Mouse (Mus musculus) T-cell, adult 66 days (primary cell): Measurements from ENCODE around the gene Slc25a44. TPM values are rescaled to one million over a fixed set of nuclear protein-coding genes. Genes with fewer than 3 reads are reported as not detected.

Experiments used
- total RNA-seq, 2 experiments: library from RNA; stranded (reverse); gene quantifications; 3 replicates in 1 of 2; 4 replicates in 1 of 2; pipeline ENCODE4 v1.2.4; 2023

The Slc25a44 gene
- 10 to 100 TPM; 15.6 to 16.2 TPM for total RNA-seq

DNA sequence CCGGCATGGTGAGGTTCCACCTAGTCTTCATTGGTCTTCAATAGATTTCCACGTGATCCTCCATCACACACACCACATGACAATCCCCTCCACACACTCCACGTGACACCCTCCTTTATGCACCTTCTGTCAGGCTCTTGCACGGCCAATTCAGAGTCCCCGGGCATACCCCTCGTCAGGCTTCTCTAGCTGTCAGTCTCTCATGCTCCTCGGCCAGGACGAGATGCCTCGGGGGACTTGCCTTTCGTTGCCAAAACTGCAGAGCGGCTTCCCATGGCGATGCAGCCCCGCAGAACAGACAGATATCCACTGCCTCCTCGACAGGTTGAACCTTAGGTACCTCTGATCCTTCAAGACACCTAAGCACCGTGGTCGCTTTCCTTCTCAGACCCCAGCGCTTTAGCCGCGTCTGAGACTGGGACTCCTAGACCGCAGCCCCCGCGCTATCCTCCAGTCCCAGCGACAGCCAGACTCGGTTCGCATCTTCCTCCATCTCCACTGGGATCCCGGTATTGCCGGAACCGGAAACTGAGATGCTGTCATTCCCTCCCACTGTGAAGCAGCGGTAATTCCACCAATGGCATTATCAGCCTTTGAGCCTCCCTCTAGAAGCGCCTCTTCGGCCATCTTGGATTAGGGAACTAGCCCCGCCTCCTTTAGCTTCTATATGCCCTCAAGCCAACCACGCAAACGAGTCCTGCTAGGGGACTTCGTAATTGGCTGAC, at the start of gene Slc25a44:
Gene Slc25a44, minus strand, starts transcription at position 535 of the 725 bp plus-strand sequence.

DNA sequence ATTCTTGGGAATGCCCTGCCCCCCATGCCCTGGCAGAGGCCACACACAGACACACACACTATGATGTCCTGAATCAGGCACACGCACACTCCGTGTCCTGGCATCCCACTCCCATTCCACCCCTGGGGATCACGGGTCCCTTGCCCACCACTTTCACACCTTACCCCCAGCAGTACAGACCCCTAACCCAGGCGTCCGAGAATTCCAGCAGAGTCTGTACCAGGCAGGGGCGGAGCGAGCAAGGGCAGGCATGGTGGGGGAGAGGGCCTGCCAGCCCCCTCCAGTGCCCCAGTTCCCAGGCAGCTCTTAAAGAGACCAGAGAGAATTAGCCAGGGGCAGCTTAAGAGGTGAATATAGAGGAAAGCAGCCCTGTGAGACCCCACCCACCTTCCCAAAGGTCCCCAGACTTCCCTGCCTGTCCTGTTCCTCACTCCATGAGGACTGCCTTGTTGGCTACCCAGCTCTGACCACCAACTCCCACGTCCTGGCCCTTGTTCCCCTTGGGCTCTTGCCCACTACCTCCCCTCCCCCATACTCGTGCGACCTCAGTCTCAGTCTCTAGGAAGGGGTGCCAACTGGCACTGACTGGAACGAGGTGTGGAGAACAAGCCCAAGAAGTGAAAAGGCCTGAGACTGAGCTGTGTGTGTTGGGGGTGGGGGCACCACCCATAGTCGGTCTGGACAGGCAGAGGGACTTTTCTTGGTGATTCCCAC, 36.2 kb upstream of the Slc25a44 start, which contains the start of gene Sema4a:
Gene Sema4a, minus strand, starts transcription at position 200 of the 714 bp plus-strand sequence.

DNA sequence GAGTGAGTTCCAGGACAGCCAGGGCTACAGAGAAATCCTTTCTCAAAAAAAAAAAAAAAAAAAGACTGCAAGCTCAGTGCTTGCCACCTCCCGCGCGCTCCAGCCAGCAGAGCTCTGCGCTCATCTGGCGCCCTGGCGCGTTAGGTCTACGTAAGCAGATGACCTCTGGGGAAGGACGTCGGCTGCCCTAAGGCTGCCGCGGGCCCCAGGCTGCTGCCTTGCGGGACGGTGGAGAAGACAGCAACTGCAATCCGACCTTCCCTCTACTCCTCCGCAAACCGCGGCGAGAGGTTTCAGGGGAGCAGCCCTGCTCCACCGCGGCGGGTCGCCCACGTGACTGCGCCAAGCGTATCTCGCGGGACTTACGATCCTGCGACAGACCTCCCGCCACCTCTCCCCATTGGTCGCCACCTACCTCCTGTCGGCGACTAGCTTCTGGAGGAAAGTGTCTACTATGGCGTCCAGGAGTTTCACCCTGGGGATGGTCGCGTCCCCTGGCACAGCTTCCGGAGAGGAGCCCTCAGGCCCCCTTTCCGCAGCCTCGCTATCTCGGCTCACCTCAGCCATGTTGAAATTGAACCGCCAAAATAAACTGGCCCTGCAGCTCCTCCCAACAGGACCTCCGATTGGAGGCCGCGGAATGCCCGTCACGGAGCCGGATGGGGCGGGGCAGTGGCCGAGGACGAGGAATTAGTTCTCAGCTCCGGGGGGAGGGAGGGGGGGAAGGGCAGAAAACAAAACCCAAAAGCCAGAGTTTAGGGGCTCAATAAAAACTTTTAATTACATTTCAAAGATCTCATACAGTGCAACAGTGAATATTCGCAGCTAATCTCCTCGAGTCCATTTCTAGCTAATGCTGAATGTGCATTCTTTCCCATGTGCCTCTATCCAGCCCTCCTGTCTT, 14.9 kb downstream of the Slc25a44 start, which contains the start of gene Pmf1:
Gene Pmf1, minus strand, starts transcription at position 591 of the 904 bp plus-strand sequence.

DNA sequence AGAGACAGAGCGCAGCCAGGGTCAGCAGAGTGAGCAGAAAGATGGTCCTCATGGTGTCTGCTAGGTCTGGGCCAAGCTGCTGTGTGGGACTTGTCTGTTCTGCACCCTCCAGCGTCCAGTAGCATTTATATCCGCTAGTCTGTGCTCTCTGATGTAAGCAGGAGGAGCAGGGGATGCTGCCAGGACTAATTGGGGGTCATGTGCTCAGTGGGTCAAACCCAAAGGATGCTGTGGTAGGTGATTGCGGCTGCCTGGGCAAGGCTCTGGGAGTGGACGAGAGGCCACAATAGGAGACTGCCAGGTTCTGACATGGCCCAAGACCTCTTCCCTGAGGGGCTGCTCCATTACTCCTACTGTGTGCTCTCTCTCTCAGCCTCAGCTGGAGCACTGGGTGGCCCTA, 40.6 kb downstream of the Slc25a44 start, which contains the start of gene Bglap:
Gene Bglap, minus strand, starts transcription at position 101 of the 400 bp plus-strand sequence.

DNA sequence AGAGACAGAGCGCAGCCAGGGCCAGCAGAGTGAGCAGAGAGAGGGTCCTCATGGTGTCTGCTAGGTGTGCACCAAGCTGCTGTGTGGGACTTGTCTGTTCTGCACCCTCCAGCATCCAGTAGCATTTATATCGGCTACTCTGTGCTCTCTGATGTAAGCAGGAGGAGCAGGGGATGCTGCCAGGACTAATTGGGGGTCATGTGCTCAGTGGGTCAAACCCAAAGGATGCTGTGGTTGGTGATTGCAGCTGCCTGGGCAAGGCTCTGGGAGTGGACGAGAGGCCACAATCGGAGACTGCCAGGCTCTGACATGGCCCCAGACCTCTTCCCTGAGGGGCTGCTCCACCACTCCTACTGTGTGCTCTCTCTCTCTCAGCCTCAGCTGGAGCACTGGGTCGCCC, 46.3 kb downstream of the Slc25a44 start, which contains the start of gene Bglap2:
Gene Bglap2, minus strand, starts transcription at position 101 of the 400 bp plus-strand sequence.

DNA sequence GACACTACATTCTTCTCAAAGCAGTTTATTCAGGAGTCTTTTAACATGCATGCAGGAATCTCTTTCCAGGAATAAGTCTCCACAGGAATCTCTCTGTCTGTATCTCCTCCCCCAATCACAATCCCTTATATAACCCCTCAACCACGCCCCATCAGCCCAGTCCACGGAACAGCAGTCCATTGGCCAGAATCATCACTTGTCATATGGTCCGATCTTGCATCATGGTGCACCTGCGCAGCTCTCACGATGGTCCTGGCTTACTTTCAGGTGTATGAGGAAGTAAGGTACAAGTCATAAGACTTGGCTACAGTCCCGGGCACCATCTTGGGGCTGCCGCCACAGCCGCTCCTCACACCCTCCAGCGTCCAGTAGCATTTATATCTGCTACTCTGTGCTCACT, 52.3 kb downstream of the Slc25a44 start, which contains the start of gene Bglap3:
Gene Bglap3, minus strand, starts transcription at position 101 of the 400 bp plus-strand sequence.

DNA sequence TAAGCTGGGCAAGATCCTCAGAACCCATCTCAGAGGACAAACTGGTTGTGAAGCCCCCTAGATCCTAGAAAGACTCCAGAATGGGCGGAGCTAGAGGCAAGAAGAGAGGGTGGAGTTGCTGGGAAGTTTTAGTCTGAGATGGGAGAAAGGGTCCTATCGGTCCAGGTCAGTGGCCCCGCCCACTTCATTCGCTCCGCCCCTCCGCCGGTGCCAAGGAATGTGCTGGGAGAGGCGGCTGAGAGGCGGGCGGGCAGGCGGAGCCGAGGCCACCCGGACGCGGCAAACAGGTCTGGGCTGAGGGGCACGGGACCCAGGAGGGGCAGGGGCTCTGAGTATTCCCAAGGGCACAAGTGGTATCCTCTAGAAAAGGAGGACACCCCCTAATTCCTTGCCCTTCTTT, 60.6 kb downstream of the Slc25a44 start, which contains the start of gene Paqr6:
Gene Paqr6, plus strand, starts transcription at position 248 of the 400 bp plus-strand sequence.

Other genes starting within 250 kb of the Slc25a44 start
- not detected for gene Rhbg, start 170.4 kb downstream of the Slc25a44 start, total RNA-seq
- not detected for gene Gm38392, start 137.9 kb downstream of the Slc25a44 start, total RNA-seq
- 1 to 10 TPM; 5.4 to 7.0 TPM for gene Tsacc, start 128.1 kb downstream of the Slc25a44 start, total RNA-seq
- gene Cct3, start 128.0 kb downstream of the Slc25a44 start, total RNA-seq = 100 to 1,000 TPM; 193 to 228 TPM
- gene Glmp, start 100.1 kb downstream of the Slc25a44 start, total RNA-seq = 100 to 1,000 TPM; 118 to 124 TPM
- 1 to 10 TPM in 1 of 2 experiments, not detected in 1; 1.4 TPM for gene Tmem79, start 89.0 kb downstream of the Slc25a44 start, total RNA-seq
- gene Smg5, start 88.9 kb downstream of the Slc25a44 start, total RNA-seq = 100 to 1,000 TPM; 129 to 142 TPM
- 1 to 10 TPM; 4.3 to 5.6 TPM for gene Paqr6, start 60.6 kb downstream of the Slc25a44 start, total RNA-seq
- gene Bglap3, start 52.4 kb downstream of the Slc25a44 start, total RNA-seq = not detected
- not detected for gene Bglap2, start 46.4 kb downstream of the Slc25a44 start, total RNA-seq
- gene Bglap, start 40.7 kb downstream of the Slc25a44 start, total RNA-seq = not detected
- 10 to 100 TPM; 35.0 to 39.0 TPM for gene Pmf1, start 14.8 kb downstream of the Slc25a44 start, total RNA-seq
- gene Sema4a, start 36.0 kb upstream of the Slc25a44 start, total RNA-seq = 100 to 1,000 TPM; 119 to 140 TPM
- 1 to 10 TPM; 3.8 to 6.3 TPM for gene Lmna, start 84.8 kb upstream of the Slc25a44 start, total RNA-seq
- 1 to 10 TPM; 3.1 to 3.2 TPM for gene Mex3a, start 107.3 kb upstream of the Slc25a44 start, total RNA-seq
- 1 to 10 TPM in 1 of 2 experiments, not detected in 1; 1.3 TPM for gene Rab25, start 123.2 kb upstream of the Slc25a44 start, total RNA-seq
- gene Lamtor2, start 127.9 kb upstream of the Slc25a44 start, total RNA-seq = 10 to 100 TPM; 86.4 to 87.7 TPM
- 10 to 100 TPM; 54.5 to 55.8 TPM for gene Ubqln4, start 128.6 kb upstream of the Slc25a44 start, total RNA-seq
- 10 to 100 TPM; 68.8 to 75.7 TPM for gene Ssr2, start 150.7 kb upstream of the Slc25a44 start, total RNA-seq
- 100 to 1,000 TPM; 181 to 203 TPM for gene Arhgef2, start 180.8 kb upstream of the Slc25a44 start, total RNA-seq
- gene Rxfp4, start 228.0 kb upstream of the Slc25a44 start, total RNA-seq = not detected